Mouse (Mus musculus) layer of hippocampus, postnatal 36 days (tissue): ENCODE data around the gene Igtp. TPM values are rescaled to one million over a fixed set of nuclear protein-coding genes. Genes with fewer than 3 reads are reported as not detected.
"Not testable (repeated sequence)": the region's sequence is repeated elsewhere in the genome, so short reads cannot be mapped to it uniquely, and the experiment has no call there.

Source experiments
- DNase-seq, 2 experiments: peaks; one replicate each; pipeline ENCODE4 v3.0.0; 2022
- total RNA-seq, 2 experiments: library from RNA; stranded (reverse); gene quantifications; 2 replicates each; pipeline ENCODE4 v1.2.3; 2021

Gene Igtp
- 1 to 10 TPM; 2.1 TPM for total RNA-seq

DNA sequence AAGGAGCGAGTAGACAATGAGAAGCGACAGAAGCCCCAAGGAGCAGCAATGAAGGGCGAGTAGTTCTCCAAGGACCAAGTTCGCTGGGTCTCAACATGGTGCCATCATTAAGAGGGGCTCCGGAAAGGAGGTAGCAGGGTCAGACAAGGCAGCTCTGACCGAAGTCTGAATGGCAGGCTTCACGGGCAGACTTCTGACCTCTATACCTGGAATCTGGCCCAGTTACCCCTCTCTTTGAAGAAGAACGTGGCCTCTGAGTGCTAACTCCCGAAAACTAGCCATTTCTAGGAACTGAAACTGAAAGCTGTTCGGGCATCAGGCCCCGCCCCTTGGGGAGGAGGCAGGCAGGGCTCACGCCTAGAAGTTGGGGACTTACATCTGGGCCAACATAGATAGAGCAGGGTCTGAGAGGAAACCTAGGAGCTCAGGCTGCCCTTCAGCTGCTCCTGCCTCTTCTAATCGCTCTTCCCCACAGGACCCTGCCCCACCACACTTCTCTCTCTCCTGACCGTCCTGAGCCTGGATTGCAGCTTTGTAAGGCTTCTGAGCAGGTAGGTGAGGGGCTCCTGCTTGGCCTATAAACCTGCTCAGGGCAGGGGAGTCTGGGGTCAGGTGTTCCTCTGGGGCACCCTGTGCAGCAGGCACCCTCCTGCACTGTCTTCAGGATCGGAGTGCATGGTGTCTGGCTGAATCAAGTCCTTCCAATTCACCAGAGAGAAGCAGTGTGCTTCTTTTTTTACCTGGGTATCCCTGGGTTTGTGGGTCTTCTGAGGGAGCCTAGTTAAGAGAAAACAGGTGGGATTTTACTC, at the start of gene Igtp, which contains the start of gene Irgm2:
Gene Igtp (plus strand): TSS at position 328 of the 809 bp plus-strand sequence.
Gene Irgm2 (plus strand): TSS at position 390 of the 809 bp plus-strand sequence.
- DNase-seq, result peak; percentile 33 to 37

DNA sequence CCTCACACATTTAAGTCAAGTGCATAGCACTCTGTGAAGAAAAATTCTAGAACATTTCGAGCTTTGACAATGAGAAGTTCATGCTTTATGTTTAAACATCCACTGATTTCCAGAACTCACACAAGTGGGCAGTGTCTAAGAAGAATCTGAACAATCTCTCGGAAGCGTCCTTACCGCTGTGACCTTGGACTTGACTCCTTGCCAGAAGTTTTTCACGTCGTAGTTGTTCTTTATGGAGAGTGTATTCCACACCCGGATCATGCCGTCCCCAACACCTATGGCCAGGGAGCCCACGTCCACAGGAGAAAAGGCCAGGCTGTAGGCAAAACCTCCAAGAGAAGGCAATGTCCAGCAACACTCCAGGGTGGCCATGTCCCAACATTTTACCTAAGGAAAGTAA, 43.9 kb upstream of the Igtp start:
- no peak for DNase-seq

DNA sequence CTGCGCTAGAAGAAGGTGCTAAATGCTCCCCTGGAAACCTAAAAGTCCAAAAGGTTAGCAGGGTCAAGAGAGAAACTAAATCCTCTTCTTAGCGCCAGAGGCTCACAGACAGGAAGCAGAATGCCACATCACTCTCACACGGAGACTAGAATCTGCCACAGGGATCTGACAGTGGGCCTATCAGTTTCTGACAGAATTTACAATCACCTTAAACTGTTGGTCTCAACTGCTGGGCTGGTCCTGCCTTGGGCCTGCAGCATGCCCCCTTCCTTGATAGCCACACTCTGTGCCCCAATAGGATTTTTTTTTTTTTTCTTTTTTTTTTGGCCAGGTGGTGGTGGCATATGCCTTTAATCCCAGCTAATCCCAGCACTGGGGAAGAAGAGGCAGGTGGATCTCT, 42.5 kb upstream of the Igtp start:
- no peak for DNase-seq

DNA sequence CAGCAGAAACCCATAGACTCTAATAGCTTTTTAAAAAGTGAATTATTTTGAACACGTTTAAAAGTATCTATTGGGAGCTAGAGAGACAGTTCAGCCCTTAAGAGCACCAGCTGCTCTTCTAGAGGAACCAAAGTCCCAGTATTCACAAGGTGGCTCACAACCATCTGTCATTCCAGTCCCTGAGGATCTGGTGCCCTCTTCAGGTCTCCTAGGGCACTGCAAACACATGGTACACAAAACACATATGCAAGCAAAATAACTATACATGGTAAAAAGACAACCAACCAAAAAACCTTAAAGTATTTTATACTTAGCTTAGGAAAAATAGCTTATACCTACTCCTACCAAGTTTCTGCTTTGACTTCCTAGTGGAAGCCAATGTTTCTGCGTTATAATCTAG, 34.3 kb upstream of the Igtp start:
- DNase-seq, result no peak

DNA sequence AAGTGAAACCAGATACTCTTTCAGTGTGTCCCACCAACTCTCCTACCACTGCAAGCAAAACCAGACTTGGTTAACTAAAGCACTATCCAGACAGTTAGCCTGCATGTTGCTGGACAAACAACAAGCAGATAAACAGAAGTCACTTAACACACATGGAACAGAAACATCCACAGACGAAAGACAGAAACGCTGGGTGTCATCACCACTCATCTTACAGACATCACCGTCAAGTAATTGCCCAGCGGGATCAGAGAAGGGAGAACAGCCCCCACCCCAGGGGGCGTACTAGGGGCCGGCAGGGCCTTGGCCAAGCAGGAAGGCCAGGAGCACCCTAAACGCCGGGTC, 31.6 kb upstream of the Igtp start:
- no peak for DNase-seq

DNA sequence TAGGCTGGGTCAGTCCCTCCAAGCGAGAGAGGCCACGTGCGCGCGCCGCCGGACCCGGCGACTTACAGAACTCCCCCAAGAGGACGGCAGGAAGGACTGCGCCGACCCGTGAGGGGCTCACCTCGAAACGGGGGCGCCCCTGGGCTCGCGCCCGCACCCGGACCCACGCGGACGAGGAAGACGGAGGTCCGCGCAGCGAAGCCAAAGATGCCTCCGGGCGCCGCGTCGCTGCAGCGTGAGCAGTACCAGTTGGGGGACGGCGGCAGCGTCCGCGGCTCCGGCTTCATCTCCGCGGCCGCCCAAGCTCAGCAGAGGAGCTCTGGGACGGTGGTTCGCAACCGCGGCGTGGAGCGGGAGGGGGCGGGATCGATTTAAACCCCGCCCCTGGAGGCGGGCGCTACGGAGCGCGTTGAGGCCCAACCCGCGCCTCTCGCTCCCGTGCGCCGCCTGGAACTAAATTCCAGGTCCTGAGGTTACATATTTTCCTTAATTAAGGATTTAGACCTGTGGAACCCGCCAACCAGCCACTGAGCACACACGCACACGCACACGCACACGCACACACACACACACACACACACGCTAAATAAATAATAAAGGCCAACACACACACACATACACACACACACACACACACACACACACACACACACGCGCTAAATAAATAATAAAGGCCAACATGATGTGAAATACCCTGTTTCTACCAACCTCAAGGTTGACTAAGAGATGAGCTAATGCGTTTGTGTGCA, 31.0 kb upstream of the Igtp start, which contains the start of gene Gemin5:
Gene Gemin5 (minus strand): TSS at position 373 of the 749 bp plus-strand sequence.
- peak; percentile 84 for DNase-seq

DNA sequence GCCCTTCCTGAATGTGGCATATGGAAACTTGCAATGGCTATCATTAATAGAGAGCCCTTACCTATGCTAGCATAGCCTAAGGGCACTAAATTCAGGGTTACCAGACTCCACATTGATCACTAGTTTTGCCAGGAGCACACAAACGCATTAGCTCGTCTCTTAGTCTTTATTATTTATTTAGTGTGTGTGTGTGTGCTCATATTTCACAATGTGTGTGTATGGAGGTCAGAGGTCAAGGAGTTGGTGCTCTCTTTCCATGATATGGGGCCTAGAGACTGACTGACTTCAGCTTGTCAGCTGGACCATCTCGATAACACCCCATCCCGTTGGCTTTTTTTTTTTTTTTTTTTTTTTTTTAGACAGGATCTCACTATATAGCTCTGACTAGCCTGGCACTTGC, 29.7 kb upstream of the Igtp start:
- no peak for DNase-seq

DNA sequence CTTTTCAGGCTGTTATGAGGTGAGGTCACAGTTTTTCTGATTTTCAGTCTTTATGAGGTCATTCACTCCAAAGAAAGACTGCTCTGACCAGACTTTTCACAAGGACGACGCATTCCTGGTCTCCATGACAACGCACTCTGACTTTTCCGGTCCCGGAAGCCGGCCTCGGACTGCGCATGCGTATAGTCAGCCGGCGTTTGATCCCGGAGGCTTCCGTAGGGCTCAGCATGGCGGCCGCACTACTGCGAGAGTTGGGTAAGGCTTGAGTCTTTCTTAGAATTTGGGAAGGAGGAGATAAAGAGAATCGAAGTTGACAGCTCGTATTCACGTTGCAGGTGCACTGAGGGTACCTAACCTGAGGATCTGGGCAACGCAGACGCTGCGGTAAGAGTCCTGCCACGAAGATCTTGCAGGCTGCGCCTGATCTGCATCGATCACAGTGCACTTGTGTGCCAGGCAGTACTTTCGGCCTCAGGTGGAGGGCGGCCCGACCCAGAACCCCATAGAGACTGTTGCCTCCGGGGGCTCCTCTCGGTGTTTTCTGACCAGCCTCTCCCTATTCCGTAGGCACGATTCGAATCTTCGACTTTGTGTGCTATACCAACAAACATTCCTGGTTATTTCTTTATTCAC, 27.8 kb upstream of the Igtp start, which contains the start of gene Mrpl22:
Gene Mrpl22 (plus strand): TSS at position 203 of the 633 bp plus-strand sequence.
- DNase-seq, result peak; percentile 92 to 94

DNA sequence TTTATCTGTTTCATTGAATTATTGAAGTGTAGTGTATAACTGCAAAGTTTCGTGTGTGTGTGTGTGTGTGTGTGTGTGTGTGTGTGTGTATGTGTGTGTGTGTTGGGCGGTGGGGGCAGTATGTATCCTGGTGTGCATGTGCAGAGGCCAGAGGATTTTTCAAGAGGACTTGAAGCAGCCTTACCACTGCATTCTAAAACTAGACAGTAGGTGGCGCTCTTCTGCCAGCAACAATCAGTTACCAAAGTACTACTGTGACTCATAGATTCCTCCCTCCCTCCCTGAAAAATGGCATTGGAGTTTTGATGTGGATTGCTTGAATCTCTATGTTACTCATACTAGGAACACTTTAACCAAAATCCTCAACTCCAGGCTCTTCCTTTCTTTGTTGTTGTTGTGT, 19.8 kb upstream of the Igtp start:
- peak; percentile 55 to 66 for DNase-seq

DNA sequence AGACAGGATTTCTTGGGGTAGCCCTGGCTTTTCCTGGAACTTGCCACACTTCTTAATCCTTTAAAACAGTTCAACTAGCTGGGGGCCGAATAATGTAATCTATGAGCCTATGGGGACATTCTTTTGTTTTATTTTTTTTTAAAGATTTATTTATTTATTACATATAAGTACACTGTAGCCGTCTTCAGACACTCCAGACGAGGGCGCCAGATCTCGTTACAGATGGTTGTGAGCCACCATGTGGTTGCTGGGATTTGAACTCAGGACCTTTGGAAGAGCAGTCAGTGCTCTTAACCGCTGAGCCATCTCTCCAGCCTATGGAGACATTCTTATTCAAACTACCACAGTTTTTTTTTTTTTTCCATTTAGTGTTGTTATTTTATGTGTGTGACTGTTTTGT, 19.4 kb upstream of the Igtp start:
- DNase-seq, result not testable (repeated sequence)

DNA sequence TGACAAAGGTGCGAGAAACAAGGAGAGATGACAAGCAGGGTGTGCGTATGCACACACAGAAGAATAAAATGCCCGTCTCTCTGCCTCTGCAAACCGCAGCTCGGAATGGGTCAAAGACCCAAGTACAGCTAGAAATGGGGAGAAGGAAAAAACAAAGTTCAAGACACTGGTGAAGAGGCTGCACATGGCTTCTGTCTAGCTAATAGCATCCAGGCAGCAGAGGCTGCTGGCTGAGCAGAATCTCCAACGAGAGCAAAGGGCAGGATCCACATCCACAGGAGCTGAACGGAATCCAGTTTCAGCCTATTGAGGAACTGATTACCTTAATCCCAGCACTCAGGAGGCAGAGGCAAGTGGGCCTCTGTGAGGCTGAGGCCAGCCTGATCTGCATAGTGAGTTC, 18.6 kb upstream of the Igtp start:
- DNase-seq, result no peak

DNA sequence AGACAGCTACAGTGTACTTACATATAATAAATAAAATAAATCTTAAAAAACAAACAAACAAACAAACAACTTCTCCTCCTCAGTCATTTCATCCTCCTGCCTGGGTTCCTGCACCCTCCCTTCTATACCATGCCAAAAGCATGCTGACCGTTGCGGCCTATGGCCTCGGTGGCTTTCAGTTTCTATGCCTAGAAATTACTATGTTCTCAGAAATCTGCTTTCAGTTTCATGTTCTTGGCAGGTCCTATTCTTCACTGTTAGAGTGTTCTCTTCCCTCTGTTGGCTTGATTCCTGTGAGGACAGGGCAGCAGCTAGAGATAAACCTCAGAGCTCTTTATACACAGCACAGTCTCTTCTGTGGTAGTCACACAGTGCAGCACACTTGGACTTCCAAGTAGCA, 15.8 kb upstream of the Igtp start:
- DNase-seq, result no peak

DNA sequence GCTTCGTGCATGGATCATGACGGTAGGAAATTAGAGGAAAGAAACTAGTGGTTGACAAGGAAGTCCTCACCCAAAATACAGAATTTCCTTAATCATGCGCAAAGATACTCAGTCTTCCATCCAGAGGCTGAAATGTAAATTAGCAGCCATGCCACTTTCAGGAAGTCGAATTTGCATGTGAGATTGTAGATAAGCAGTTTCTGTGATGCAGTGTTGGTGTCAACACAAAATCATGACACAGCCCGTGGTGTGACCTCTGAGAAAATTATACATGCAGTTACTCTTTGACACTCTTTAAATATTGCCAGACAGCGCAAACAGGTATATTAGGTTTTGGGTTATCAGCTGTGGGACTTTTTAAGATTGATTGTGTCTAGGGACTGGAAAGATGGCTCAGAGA, 9.7 kb upstream of the Igtp start:
- DNase-seq, result no peak

DNA sequence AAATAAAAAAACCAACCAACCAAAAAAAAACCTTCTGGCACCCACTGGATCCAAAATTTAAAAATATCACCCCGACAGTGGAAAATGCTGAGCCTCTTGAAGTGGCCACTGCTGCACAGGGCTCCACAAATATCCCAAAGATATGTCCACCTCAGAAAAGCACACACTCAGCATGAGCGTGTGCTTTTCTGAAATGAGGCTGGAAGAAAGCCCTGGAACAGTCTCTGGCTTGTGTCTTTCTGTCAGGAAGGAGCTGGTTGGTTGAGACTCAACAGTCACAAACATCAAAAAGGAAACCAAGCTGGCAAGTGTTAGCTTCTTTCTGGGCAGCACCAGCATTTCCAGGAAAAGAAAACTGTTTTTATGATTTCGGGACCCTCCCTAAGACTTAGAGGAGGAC, 6.0 kb upstream of the Igtp start:
- DNase-seq, result no peak

DNA sequence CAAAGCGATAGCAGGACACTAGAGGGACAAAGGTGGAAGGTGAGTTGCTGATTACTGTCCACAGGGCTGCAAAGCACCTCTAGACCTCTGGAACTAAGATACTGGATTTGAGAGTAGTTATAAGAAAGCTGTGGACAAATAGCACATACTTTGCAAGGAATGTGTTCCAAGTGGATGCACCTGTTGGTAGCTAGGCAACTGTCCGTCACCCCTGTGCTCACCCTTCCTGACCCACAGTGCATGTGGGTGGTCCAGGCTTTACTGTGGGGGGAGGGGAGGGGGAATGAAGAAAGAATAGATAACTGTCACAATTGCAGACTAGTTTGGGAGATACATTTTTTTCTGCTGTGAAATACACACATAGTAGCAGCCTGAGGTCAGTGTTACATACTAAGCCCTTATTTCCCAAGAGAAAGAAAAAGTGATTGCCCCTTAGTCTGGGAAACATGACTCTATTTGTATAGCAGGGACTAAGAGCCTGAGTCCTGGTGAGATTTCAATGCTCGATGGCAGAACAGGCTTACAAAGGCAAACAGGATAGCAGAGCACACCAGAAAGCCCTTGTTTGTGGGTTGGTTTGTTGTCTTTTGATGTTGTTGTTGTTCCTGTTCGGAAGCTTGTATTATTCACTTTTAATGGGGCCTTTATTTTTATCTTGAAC, 5.4 kb upstream of the Igtp start:
- DNase-seq, result no peak

DNA sequence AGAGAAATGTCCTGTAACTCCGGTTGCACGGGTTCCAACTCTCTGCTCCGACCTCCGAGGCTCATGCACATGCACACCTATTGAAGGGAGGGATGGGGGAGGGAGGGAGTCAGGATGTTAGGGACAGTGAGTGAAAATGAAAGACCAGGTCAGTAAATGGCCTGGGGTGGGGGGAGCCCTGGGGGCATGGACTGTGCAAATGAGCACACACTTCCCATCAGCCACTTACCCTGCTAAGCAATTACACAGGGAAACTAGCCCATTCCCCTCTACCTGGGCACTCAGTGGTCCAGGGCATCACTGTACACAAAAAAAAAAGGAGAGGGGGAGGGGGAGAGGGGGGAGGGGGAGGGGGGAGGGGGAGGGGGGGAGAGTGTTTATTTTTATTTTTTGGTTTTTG, 693 bp upstream of the Igtp start:
- no peak for DNase-seq

DNA sequence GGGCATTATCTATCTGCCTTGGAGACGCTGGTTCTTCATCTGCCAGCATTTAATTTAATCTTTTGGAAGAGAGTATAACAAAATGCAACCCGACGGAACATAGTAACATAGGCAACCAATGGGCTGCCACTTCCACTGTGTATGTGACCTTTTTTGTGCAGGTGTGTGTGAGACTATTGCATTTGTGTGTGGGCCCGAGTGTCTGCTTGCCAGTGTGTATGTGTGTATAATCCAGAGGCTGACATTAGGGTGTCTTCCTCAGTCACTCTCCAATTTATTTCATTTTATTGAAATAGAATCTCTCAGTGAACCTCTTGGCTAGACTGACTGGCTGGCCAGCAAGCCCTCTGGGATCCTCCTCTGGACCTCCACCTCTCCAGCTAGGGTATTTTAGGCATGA, 870 bp downstream of the Igtp start:
- DNase-seq, result no peak

DNA sequence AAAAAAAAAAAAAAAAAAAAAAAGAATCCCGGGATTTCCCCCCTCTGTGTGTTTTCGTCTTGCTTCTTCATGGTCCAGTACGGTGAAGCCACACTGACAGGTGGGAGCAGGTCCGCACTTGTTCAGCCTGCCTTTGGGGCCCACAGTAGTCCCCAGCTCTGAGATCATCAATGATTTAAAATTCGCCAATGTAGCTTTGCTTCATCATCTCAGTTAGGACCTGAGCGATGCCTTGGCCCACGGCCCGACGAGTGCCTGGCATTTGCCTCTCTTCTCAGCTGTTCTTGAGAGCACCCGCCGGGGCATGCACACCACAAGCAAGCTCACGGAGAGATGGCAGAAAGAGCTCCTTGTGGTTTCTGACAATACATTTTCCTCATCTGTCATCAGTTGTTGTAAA, 1.7 kb downstream of the Igtp start:
- no peak for DNase-seq

DNA sequence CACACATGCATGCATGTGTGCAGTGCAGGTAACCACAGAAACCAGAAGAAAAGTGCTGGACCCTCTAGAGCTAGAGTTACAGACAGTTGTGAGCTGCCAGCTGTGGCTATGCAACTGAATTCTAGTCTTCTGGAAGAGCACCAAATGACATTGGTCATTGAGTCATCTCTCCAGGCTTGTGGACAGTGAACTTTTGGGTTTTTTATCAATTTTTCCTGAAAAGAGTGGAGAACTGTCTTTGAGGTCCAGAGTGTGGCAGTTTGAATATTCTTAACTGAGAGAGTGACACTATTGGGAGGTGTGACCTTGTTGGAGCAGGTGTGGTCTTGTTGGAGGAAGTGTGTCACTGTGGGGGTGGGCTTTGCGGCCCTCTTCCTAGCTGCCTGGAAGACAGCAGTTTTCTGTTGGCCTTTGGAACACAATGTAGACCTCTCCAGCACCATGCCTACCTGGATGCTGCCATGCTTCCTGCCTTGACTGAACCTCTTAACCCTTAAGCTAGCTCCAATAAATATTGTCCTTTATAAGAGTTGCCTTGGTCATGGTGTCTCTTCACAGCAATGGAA, 11.0 kb downstream of the Igtp start:
- no peak for DNase-seq

DNA sequence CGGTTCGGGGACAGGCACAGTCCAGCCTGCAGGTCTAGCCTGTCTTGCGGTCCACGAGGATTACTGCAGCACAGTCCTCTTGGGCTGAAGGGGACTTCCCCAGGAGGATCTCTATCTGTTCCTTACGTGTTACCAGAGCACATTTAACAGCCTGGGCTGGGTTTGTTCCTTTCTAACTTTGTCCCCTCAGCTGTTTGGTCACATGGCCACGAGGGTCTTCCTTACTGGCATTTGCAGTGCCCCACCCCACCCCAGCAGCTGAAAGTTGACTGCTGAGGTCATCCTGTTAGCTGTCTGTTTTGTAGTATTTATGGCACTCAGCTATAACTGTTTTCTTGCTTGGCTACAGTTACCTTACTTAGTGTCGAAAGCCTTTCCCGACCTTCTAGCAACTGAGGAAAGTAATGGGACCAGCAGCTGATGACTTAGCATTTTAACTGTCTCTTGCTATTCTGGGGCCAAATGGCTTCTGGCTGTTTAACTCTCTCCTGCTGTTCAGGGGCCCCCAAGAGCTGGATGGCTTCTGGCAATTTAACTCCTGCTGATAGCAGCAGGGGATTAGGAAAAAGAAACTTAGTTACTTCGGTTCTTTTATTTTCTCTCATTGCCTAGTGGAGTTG, 11.8 kb downstream of the Igtp start:
- DNase-seq, result no peak

DNA sequence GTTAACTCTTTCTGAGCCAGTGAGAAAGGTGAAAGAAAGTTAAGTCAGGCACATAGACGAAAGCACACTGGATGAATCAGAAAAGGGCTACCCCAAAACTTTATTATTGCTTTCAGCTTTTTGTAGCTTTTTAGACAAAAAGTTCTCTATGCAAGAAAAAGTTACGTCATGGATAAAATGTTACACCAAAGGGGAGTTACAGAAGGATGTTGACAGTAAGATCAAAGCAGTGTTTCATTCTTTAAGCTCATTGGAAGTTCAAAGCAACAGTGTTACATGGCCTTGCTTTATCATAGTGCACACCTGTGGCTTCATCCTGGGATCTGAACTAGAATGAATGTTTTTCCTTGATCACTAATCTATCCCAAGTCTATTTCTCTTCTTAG, 12.3 kb downstream of the Igtp start:
- no peak for DNase-seq
